Mouse (Mus musculus): ENCODE results near the gene Spen.

Gene Spen

GRCm38 (mm10) chr4:141538408-141539212, at the start of gene Spen:
Gene Spen (minus strand): TSS chr4:141538597.
- CTCF ChIA-PET = interaction anchor here (0.6 kb wide), 2 partner anchors 13 to 62 kb away, joined by 3 read pairs; no protein-coding TSS in a partner anchor

- CTCF ChIA-PET = interaction anchor here (0.6 to 1.2 kb wide), 3 partner anchors 11 to 175 kb away, joined by 3 read pairs; no protein-coding TSS in a partner anchor
Measured at GRCm38 (mm10) chr4:141583919-141584318, 45.5 kb upstream of the Spen start.

GRCm38 (mm10) chr4:141581051-141581450, 42.7 kb upstream of the Spen start:
- CTCF ChIA-PET = interaction anchor here (0.7 kb wide), 1 partner anchor 105 kb away, joined by 3 read pairs; no protein-coding TSS in a partner anchor

- CTCF ChIA-PET = no interaction called here
Measured at GRCm38 (mm10) chr4:141578833-141579232, 40.4 kb upstream of the Spen start.

GRCm38 (mm10) chr4:141576877-141577276, 38.5 kb upstream of the Spen start:
- CTCF ChIA-PET = interaction anchor here (0.5 to 0.7 kb wide), 2 partner anchors 85 to 125 kb away, joined by 3 read pairs; no protein-coding TSS in a partner anchor

GRCm38 (mm10) chr4:141576404-141576803, 38.0 kb upstream of the Spen start:
- CTCF ChIA-PET = interaction anchor here (0.5 to 0.6 kb wide), 2 partner anchors 125 to 151 kb away, joined by 3 to 4 read pairs; no protein-coding TSS in a partner anchor

- CTCF ChIA-PET = interaction anchor here (1.3 to 3.2 kb wide), 2 partner anchors 144 to 170 kb away, joined by 6 to 13 read pairs; no protein-coding TSS in a partner anchor
Measured at GRCm38 (mm10) chr4:141574789-141575702, 36.6 kb upstream of the Spen start.

- CTCF ChIA-PET = interaction anchor here (0.6 to 3.2 kb wide), 4 partner anchors 148 to 216 kb away, joined by 3 to 13 read pairs (median 3); no protein-coding TSS in a partner anchor
Measured at GRCm38 (mm10) chr4:141573359-141573966, 35.1 kb upstream of the Spen start.

GRCm38 (mm10) chr4:141572668-141573358, 34.4 kb upstream of the Spen start:
- CTCF ChIA-PET = interaction anchor here (0.6 to 3.2 kb wide), 4 partner anchors 12 to 182 kb away, joined by 3 to 13 read pairs (median 3); no protein-coding TSS in a partner anchor

- CTCF ChIA-PET = interaction anchor here (0.6 to 1.1 kb wide), 5 partner anchors 12 to 347 kb away, joined by 3 to 8 read pairs (median 3); partner anchors contain the start of gene Clcnka
Measured at GRCm38 (mm10) chr4:141571934-141572333, 33.5 kb upstream of the Spen start.

GRCm38 (mm10) chr4:141571337-141571739, 32.9 kb upstream of the Spen start:
- CTCF ChIA-PET = interaction anchor here (0.6 to 0.7 kb wide), 4 partner anchors 11 to 347 kb away, joined by 3 to 8 read pairs (median 4); no protein-coding TSS in a partner anchor

- CTCF ChIA-PET = no interaction called here
Measured at GRCm38 (mm10) chr4:141570821-141571220, 32.4 kb upstream of the Spen start.

- CTCF ChIA-PET = interaction anchor here (0.5 kb wide), 1 partner anchor 144 kb away, joined by 3 read pairs; no protein-coding TSS in a partner anchor
Measured at GRCm38 (mm10) chr4:141570004-141570403, 31.6 kb upstream of the Spen start.

- CTCF ChIA-PET = no interaction called here
Measured at GRCm38 (mm10) chr4:141568966-141569365, 30.6 kb upstream of the Spen start.

GRCm38 (mm10) chr4:141567174-141567573, 28.8 kb upstream of the Spen start:
- CTCF ChIA-PET = interaction anchor here (0.6 kb wide), 1 partner anchor 127 kb away, joined by 3 read pairs; no protein-coding TSS in a partner anchor

GRCm38 (mm10) chr4:141566187-141566586, 27.8 kb upstream of the Spen start:
- CTCF ChIA-PET = no interaction called here

GRCm38 (mm10) chr4:141565325-141565724, 26.9 kb upstream of the Spen start:
- CTCF ChIA-PET = interaction anchor here (0.7 kb wide), 1 partner anchor 138 kb away, joined by 6 read pairs; no protein-coding TSS in a partner anchor

- CTCF ChIA-PET = no interaction called here
Measured at GRCm38 (mm10) chr4:141564660-141565059, 26.3 kb upstream of the Spen start.

- CTCF ChIA-PET = no interaction called here
Measured at GRCm38 (mm10) chr4:141564209-141564608, 25.8 kb upstream of the Spen start.

- CTCF ChIA-PET = interaction anchor here (0.7 kb wide), 2 partner anchors 153 to 154 kb away, joined by 6 to 12 read pairs; no protein-coding TSS in a partner anchor
Measured at GRCm38 (mm10) chr4:141562281-141562680, 23.9 kb upstream of the Spen start.
